Mouse (Mus musculus): ENCODE data around the gene Adra2a.

DNA sequence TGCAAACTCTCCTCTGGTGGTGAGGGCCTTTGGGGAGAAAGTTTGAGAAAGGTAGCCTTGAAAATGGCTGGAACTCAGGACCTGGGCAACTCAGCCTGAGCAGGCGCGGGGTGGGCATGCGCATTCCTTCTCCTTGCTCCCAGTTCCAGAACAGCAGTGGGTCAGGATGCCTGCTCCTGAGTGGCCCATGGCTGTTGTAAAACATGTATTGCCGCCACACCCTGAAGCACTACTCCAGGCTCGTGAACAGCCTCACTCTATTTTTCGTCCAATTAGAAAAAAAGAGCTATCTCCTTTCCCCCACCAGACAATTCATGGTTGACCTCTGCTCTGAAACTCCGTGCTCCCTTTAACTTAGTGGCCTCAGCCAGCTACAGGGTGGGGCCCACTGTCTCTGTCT, 24.5 kb downstream of the Adra2a start:
- TF ChIP-seq POLR2A (IDR thresholded peaks at IDR 0.05; ENCODE audit: extremely low read depth, insufficient read depth, low read length) (no peak), CTCF (IDR thresholded peaks at IDR 0.05; ENCODE audit: extremely low read depth, insufficient read depth, low read length) (no peak)
